Mouse (Mus musculus) erythroblast, embryonic 14.5 days (primary cell): ENCODE data around the gene Usp42.

ENCODE experiments used
- GATA1 ChIP-seq: IDR thresholded peaks from 2 replicates; pipeline ENCODE4 v1.6.1; 2012; ENCODE audit warnings: low read length, inconsistent platforms, mixed read lengths
- TAL1 ChIP-seq: IDR thresholded peaks from 3 replicates; pipeline ENCODE4 v1.6.1; 2012; ENCODE audit warnings: low read length, inconsistent platforms, mixed read lengths

DNA sequence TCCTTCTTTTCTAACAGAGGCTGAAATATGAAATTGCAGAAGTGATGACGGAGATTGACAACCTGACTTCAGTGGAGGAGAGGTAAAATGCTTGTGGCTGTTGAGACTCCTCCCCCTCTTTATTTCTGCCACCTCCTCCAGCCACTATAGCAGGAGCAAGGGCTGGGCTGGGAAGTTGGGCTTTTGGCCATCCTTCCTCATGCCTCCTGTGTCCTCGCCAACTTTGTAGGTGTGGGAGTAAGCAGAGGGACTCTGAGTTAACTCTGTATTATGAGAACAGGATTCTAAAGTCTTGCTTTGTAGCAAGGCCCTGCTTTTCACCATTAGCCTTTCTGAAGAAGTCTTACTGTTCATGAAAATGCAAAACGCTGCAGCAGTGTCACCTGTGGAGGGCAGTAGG lies 45.6 kb downstream of the Usp42 start:
- TF ChIP-seq TAL1: no peak
- no peak for TF ChIP-seq GATA1
